Mouse (Mus musculus) c-Kit-positive CD71-negative TER-119-negative erythroid progenitor cells, embryonic 14.5 days (primary cell): ENCODE measurements around the gene Armc12.

Source experiments
- DNase-seq: peaks from one replicate; pipeline ENCODE4 v3.0.0-alpha.2; 2013; ENCODE audit warnings: low read depth

Gene Armc12

GRCm38 (mm10) chr17:28588591-28588990, 58.0 kb downstream of the Armc12 start:
- no peak for DNase-seq
